Mouse (Mus musculus) lung, postnatal 25 days (tissue): ENCODE measurements around the gene Spag6l.
A peak's percentile ranks its signal among the peaks of the same experiment; 100 is the strongest.
"Not testable (repeated sequence)": the region's sequence is repeated elsewhere in the genome, so short reads cannot be mapped to it uniquely, and the experiment has no call there.

Experiments used
- DNase-seq: peaks from one replicate; pipeline ENCODE4 v3.0.0; 2022; ENCODE audit warnings: low spot score

The Spag6l gene

DNA sequence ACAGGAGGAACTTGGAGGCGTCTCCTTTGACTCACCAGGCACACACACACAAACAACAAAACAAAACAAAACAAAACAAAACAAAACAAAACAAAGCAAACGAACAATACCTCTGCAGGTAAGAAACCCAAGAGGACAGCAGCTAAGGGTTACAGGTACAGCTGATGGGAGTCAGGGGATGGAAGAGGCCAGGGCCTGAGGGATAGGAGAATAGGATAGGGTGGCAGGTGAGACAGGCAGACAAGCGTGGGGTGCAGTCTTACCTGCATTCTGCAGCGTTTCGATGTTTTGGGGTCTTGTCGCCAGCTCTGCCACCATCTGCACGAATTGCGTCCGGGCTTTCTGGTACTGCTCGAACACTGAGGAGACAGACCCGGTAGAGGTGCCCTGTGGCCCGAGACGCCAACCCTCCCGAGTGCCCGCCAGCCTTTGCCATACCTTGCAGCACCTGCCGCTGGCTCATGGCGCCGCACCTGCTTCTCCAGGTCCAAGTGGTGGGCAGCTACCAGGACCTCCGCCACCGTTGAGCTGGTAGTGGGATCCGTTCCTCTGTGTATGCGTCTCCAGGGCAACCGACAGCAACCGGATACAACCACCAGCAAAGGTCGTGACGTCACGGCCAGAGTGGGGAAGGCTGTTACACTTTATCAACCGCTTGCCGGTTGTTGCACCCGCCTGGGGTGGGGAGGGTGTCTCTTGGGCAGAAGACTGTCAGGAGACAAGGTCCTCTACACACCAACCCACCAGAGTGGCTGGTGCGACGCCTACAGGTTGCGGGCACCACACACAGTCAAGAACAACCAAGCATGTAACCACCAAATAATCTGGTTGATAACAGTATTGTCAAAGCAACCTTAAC, at the start of gene Spag6l:
Gene Spag6l (minus strand): TSS at position 700 of the 859 bp plus-strand sequence.
- peak; percentile 46 for DNase-seq

DNA sequence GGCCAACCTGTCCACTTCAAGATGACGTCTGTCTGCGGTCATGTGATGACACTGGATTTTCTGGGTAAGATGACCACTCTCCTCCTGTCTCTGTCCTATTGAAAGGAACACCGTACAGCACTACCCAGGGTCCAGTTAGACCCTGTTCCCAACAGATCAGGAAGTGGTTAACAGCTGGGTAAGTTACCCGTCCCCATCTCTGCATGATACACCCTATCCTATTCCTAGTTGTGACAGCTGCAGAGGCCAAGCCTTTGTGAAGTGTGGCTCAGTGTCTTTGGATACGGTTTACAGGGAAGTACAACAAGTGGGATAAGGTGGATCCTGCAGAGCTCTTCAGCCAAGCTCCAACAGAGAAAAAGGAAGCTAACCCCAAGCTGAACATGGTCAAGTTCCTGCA, 49.8 kb upstream of the Spag6l start:
- no peak for DNase-seq

DNA sequence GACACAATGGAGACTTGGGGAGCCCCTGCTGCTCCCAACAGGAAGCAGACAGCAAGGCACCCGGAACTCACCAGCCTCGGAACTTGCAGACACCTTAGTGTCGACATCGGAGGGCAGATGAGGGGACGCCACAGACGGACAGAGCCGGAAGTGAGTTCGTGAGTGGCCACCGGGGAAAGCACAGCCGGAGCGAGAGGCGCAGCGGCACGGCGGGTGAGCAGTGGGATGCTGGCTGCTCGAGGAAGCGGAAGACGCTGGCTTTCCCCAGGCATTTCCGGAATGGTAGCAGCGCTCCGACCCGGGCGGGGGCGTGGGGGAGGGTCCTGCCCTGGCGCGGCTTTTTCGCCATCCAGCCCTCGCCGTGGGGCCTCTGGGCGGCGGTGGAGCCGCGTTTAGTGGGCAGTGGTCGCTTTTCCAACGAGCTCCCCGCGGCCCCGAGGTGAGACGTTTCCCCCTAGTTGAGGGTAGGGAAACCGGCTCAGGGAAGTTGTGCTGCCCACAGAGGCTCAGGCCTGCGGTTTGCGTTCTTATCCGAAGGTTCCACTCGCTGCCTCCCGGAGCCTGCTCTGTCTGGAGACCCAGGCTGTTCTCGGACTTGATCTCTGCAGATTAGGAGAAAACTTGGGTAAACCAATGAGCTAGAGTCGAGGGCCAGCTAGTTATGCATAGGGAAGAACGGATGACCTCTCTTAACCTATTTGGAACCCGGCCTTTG, 41.5 kb upstream of the Spag6l start, which contains the start of the genes Top3b and Vpreb1:
Gene Top3b (plus strand): TSS at position 120 of the 715 bp plus-strand sequence.
Gene Vpreb1 (minus strand): TSS at position 227 of the 715 bp plus-strand sequence.
- DNase-seq = peak; percentile 91

DNA sequence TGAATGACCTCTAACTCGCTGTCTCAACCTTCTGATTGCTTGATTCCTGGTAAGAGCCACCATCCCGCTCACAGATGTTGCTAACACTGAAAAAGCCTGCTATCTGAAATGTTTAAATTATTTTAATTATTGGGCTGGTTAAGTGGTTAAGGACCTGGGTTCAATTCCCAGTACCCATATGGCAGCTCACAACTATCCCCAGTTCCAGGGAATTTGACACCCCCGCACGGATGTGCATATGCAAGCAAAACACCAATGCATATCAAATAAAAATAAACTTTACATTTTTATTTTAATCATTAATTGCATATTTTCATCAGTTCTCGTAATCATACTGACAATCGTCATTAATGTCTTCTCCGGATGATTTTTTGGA, 41.0 kb upstream of the Spag6l start:
- DNase-seq = no peak

DNA sequence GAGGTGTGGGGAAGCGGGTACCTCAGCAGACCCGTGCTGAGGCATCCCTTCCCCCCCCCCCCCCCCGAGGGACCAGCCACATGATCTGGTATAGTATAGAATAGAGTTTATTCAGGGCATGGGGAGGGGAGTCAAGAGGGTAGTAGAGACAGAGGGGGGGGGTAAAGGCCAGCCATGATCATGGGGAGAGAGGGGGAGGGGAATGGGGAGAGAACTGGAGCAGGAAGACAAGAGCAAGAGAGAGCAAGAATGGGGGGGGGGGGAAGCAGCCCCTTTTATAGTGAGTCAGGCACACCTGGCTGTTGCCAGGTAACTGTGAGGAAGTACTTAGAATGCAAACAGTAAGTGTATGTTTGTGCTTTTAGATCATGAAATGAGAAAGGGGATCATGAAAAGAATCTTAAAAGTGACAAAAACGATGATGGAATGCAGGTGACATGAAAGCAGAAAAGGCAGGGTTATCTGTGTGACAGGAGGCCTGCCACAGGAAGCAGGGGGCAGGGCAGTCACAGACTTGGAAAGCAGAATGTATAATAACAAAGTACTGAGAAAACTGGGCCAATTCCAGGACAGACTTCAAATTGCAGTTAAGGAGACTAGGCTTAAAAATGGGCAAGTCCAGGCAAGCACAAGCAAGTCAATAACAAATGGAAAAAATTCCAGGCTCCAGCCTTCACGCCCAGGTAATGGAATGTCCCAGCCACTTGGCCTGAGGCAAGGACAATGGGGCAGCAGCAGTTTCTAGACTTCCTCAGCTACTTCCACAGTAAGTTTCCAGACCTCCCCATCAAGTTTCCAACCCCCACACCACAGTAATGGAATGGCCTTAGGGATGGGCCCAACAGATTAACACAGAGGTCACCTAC, 36.7 kb upstream of the Spag6l start:
- DNase-seq = peak; percentile 71

DNA sequence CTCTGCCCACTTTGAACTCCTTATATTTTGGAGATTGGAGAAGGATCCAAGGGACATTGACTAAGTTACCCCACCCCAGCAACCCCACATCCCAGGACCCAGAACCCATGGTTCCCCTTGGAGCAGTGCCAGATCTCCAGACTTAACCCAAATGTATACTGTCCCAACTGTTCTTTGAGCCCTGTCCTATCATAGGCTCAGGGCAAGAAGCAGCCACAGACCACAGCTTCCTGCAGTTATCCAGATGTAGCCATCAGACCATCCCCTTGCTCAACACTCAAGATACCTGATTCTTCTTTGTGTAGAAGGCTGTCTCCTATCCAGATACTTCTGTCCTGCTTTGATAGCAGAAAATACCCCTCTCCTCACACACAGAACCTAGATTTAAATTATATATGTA, 36.0 kb upstream of the Spag6l start:
- no peak for DNase-seq

DNA sequence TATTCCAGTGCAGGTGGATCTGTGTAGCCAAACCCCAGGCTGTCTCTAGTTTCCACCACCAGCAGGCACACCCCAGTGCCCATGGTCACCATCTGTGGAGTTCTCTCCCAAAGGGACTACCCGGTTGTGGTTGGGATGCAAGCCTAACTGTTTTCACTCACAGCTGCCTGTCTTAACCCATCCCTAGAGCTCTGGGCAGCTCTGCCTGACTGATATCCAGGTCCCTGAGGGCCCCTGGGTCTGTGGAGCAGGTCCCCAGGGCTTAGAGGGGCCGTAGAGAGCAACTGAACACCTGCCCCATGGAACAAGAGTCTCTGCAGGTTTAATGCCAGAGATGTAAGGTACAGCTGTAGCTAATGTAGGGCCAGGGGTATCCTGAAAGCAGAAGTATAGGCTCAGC, 34.7 kb upstream of the Spag6l start, which contains the start of gene Igll1:
Gene Igll1 (minus strand): TSS at position 8 of the 400 bp plus-strand sequence.
- DNase-seq = no peak

DNA sequence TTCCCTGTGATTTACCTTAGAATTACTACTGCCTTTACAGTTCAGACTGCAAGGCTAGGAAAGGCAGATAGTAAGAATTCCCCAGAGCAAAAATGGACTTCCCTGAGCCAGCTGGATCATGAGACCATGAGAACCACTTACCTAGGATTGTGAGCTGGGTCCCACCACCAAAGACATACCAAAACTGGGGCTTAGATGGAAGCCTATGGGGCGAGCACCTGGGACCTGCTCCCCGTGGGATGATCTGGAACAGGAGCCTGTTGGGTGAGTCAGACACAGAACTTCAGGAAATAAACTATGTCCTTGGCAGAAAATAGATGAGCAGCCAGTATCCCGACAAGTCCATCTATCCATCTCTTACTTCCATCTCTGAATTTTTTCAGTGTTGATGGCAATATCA, 33.0 kb upstream of the Spag6l start:
- no peak for DNase-seq

DNA sequence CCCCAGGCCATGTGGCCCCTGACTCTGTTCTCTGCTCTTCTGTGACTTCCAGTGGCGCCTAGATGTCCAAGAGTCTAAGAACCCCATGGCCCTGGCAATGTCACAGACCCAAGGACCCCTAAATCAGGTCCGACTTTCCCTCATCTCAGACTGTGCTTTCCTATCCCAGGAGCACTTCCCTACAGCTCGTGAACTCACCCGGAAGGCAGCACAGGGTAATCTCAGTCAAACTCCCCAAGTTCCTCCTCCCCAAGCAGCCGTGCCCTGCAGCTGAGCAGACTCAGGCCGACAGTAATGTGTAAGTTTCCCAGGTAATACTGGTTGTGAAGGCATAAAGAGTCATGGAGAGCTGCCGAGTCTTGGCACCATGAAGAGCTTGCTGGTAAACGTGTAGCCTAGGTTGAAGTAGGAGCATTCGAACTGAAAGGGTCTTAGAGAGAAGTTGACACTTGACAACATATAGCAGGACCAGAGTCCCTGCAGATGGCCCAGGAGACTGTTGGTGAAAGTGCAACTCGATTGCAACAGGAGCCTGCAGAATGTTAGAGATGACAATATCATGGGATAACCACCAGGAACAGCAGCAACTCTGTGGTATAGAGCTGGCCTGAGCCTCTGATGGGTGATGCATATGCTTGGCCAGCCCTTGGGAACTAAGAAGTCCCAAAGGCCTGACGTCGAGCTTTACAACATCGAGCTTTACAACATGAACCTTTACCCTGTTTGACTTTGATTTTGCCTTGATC, 27.6 kb upstream of the Spag6l start:
- no peak for DNase-seq

DNA sequence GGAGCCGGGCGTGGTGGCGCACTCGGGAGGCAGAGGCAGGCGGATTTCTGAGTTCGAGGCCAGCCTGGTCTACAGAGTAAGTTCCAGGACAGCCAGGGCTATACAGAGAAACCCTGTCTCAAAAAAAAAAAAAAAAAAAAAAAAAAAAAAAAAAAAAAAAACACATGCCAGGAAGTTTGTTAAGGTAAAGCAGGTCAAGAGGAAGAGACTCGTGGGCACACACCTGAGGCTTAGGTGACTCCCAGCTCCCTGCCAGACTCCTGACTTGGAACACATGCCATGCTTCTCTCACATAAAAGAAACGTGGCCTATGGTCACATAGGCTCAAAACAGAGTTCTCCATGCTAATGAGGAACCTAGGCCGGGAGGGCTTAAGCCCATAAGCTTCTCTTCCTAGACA, 26.8 kb upstream of the Spag6l start:
- not testable (repeated sequence) for DNase-seq

DNA sequence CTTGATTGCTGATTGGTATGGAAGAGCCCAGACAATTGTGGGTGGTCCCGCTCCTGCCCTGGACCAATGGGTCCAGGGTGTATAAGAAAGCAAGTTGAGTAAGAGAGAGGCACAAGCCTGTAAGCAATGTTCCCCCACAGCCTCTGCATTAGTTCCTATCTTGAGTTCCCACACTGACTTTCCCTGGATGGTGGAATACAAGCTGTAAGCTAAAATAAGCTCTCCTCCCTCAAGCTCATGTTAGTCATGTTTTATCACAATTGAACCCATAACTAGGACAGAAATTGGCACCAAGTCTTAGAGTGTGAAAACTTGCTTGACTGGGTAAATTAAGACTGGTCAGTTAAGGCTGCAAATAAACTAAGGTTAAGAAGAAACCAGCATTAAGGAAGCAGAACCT, 26.3 kb upstream of the Spag6l start:
- DNase-seq = no peak

DNA sequence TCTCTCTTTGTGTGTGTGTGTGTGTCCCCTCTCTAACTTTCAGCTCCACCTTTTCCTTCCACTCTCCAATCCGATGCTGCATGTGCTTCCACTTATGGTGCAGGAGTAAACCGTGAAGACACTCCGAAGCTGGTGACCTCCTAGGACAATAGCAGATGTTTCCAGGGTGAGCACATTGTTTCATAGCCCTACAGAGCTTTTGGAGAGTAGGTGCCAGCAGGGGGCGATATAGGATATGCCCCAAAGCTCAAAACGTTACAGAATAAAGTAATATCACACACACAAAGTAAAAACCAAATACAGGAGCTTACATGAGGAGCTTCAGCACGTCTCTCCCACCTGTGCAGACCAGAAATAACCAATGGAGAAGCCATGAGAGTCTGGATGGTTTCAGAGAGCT, 25.6 kb upstream of the Spag6l start:
- peak; percentile 70 for DNase-seq

DNA sequence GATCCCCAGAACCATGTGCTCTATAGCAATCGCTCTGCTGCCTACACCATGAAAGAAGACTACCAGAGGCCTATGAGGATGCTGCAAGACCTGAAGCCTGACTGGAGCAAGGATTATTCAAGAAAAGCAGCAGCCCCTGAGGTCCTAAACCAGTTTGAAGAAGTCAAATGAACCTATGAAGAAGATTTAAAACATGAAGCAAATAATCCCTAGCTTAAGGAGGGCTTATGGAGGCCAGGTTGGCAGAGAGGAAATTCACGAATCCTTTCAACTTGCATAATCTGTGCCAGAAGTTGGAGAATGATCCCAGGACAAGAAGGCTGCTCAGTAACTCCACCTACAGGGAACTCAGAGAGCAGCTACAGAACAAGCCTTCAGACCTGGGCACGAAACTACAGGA, 23.2 kb upstream of the Spag6l start:
- no peak for DNase-seq

DNA sequence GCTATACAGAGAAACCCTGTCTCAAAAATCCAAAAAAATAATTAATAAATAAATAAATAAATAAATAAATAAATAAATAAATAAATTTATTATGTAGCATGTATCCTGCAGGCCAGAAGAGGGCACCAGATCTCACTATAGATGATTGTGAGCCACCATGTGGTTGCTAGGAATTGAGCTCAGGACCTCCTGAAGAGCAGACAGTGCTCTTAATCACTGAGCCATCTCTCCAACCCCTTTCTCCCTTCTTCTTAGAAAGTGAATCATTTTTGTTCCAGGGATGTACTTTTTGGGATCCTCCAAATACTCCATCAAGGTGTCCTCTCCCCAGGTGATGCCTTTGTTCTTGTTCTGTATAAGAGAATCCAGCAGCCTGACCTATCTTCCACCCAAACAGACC, 19.9 kb upstream of the Spag6l start:
- DNase-seq = no peak

DNA sequence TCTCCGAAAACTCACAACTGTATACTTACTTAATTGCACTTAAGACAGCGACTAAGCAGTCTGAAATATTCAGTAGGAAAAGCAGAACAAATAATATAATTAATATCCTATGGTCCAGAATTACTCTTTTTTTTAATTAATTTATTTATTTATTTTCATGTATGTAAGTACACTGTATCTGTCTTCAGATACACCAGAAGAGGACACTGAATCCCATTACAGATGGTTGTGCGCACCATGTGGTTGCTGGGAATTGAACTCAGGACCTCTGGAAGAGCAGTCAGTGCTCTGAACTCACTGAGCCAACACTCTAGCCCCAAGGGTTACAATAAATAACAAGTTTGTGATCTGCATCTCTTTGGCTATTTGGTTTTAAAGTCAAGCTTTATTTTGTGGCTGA, 415 bp upstream of the Spag6l start:
- no peak for DNase-seq

DNA sequence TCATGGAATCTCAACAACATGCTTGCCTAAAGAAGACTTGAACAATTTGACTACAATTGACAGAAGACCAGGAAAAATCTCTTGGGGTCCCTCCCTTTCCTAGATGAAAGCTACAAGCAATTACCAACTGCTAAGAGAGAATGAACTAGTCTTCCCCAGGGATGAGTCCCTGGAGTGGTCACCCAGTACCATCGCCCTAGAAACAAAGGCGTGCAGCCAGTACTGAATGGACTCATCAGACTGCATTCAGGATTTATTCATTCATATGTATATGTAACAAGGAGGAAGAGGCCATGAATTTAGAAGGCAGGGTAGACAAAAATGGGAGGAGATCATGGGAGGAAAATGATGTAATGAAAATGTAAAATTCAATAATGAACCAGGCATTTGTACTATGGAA, 3.0 kb downstream of the Spag6l start:
- DNase-seq = no peak

DNA sequence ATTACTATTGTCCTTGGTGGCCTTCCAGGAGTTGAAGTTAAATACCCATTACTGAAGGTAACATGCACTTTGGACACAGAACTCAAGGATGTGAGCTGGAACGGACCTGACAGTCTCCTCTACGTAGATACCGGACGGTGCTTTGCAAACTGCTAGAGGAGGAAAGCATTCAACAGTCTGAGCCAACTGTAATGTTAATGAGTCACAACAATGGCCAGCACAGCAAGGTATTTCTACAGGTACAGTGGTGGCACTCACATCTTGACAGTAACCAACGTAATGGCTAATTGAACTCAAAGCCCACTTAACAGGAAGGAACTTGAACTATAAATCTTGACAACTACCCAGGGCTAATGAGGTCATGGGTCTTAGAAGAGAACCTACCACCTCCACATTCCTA, 3.8 kb downstream of the Spag6l start:
- DNase-seq = no peak

DNA sequence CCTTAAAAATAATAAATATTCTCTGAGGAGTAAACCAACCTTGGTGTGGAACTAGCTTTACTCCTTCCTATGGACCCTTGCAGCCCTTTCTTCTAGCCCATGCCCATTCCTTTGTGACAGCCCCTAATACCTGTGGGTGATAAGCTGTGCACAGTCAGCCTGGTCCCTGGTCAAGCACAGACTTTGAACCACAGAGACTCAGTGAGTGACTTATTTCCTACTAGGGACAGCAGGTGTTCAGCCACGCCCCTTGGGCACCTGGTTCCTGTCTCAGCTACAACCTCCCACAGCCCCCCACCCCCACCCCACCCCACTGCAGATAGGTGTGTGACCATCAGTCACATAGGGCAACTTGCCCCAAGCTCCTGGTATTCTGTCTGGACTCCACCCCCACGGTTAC, 22.9 kb downstream of the Spag6l start:
- DNase-seq = no peak
